Mouse (Mus musculus): ENCODE measurements around the gene Klk15. TPM values are rescaled to one million over a fixed set of nuclear protein-coding genes. Genes with fewer than 3 reads are reported as not detected.

Klk15 gene
- not detected in 2 replicates for polyA plus RNA-seq (2014; fragmentation: Nextera tagmentation; extraction: Ambion mirVana)

DNA sequence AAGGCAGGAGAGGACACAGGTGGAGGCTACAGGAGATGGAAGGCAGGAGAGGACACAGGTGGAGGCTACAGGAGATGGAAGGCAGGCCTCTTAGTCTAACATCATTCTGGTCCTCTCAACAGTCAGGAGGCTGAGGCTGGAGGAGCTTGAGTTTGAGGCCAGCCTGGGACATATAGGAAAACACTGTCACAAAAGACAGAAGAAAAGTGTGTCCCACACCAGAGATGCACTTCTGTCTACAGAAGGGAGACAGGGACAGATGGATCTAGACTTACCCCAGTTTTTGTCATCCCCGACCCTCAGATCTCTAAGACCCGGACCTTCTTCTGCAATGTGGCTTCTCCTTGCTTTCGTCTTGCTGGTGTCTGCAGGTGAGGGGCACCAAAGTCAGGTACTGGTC, at the start of gene Klk15:
TSS of gene Klk15 (plus strand) at position 301 of the 400 bp plus-strand sequence.
- Histone ChIP-seq H3K27me3 (replicated peaks; ENCODE audit: control insufficient read depth, insufficient read depth, low read length) (no peaks in the 10 kb centered on the region), H3K27ac (ENCODE audit: low read depth, low read length) (no peak within 1 kb of the TSS), H3K9me3 (ENCODE audit: control insufficient read depth, low read length) (no peaks in the 10 kb centered on the region), H3K9ac (ENCODE audit: low read depth, low read length) (no peak within 1 kb of the TSS), H3K36me3 (ENCODE audit: control insufficient read depth, insufficient read depth, low read length) (no peaks in the 10 kb centered on the region), H3K4me1 (replicated peaks; ENCODE audit: control insufficient read depth, insufficient read depth, low read length) (no peaks in the 10 kb centered on the region), H3K4me2 (no peak within 1 kb of the TSS), H3K4me3 (ENCODE audit: low read depth, low read length) (no peak within 1 kb of the TSS)
- DNase-seq (ENCODE audit: low spot score), result no peak
- ATAC-seq (replicated peaks; ENCODE audit: low FRiP score), result no peak
- WGBS, result 78% methylated on average over 3 of the region's 3 CpGs

GRCm38 (mm10) chr7:43891365-43891764, 42.2 kb upstream of the Klk15 start:
- Histone ChIP-seq H3K9me3 (ENCODE audit: control insufficient read depth, low read length) (no peaks in the 10 kb centered on the region), H3K9ac (ENCODE audit: low read depth, low read length) (no peak overlapping the region), H3K4me1 (replicated peaks; ENCODE audit: control insufficient read depth, insufficient read depth, low read length) (no peaks in the 10 kb centered on the region), H3K4me3 (ENCODE audit: low read depth, low read length) (no peak overlapping the region), H3K27me3 (replicated peaks; ENCODE audit: control insufficient read depth, insufficient read depth, low read length) (no peaks in the 10 kb centered on the region), H3K36me3 (ENCODE audit: control insufficient read depth, insufficient read depth, low read length) (no peaks in the 10 kb centered on the region), H3K4me2 (no peak overlapping the region), H3K27ac (ENCODE audit: low read depth, low read length) (no peak overlapping the region)
- WGBS, result 52% methylated on average over 5 of the region's 5 CpGs
- no peak for ATAC-seq (replicated peaks; ENCODE audit: low FRiP score)
- DNase-seq (ENCODE audit: low spot score), result no peak

DNA sequence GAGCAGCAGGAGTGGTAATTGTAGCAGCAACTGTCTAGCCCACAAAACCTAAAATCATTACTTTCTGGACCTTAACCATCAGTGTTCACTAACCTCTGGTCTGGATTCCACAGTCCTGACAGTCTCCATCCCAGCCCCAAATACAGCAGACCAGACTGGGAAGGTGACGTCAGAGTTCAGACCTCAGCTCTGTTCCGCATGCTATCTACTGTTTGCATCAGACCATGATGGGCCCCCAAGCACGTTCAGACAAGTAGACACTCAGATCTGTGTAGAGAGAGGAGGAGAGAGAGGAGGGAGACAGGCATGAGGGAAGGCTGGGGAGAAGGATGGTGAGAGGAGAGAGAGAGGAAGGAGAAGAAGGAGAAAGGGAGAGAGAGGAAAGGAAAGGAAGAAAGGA, 41.8 kb upstream of the Klk15 start:
- H3K36me3 ChIP-seq (ENCODE audit: control insufficient read depth, insufficient read depth, low read length), result no peaks in the 10 kb centered on the region
- H3K27ac ChIP-seq (ENCODE audit: low read depth, low read length), result no peak overlapping the region
- WGBS, result 49% methylated on average over 3 of the region's 3 CpGs
- no peaks in the 10 kb centered on the region for H3K4me1 ChIP-seq (replicated peaks; ENCODE audit: control insufficient read depth, insufficient read depth, low read length)
- H3K4me2 ChIP-seq, result no peak overlapping the region
- no peak overlapping the region for H3K9ac ChIP-seq (ENCODE audit: low read depth, low read length)
- no peak for ATAC-seq (replicated peaks; ENCODE audit: low FRiP score)
- no peaks in the 10 kb centered on the region for H3K27me3 ChIP-seq (replicated peaks; ENCODE audit: control insufficient read depth, insufficient read depth, low read length)
- DNase-seq (ENCODE audit: low spot score), result no peak
- no peaks in the 10 kb centered on the region for H3K9me3 ChIP-seq (ENCODE audit: control insufficient read depth, low read length)
- H3K4me3 ChIP-seq (ENCODE audit: low read depth, low read length), result no peak overlapping the region

- WGBS, result 10% methylated on average over 1 of the region's 1 CpGs
- Histone ChIP-seq H3K4me3 (ENCODE audit: low read depth, low read length) (no peak overlapping the region), H3K27me3 (replicated peaks; ENCODE audit: control insufficient read depth, insufficient read depth, low read length) (no peaks in the 10 kb centered on the region), H3K4me1 (replicated peaks; ENCODE audit: control insufficient read depth, insufficient read depth, low read length) (no peaks in the 10 kb centered on the region), H3K9ac (ENCODE audit: low read depth, low read length) (no peak overlapping the region), H3K4me2 (no peak overlapping the region), H3K27ac (ENCODE audit: low read depth, low read length) (no peak overlapping the region), H3K9me3 (ENCODE audit: control insufficient read depth, low read length) (no peaks in the 10 kb centered on the region), H3K36me3 (ENCODE audit: control insufficient read depth, insufficient read depth, low read length) (no peaks in the 10 kb centered on the region)
- peak; percentile 58 for DNase-seq (ENCODE audit: low spot score)
- ATAC-seq (replicated peaks; ENCODE audit: low FRiP score), result peak; percentile 71
Measured at GRCm38 (mm10) chr7:43894836-43895235, 38.7 kb upstream of the Klk15 start.

GRCm38 (mm10) chr7:43914821-43915220, 18.7 kb upstream of the Klk15 start:
- no peak for ATAC-seq (replicated peaks; ENCODE audit: low FRiP score)
- Histone ChIP-seq H3K27me3 (replicated peaks; ENCODE audit: control insufficient read depth, insufficient read depth, low read length) (no peaks in the 10 kb centered on the region; the same call in 1 of the 2 replicates), H3K4me2 (no peak overlapping the region), H3K9ac (ENCODE audit: low read depth, low read length) (no peak overlapping the region), H3K9me3 (ENCODE audit: control insufficient read depth, low read length) (no peaks in the 10 kb centered on the region), H3K27ac (ENCODE audit: low read depth, low read length) (no peak overlapping the region), H3K4me1 (replicated peaks; ENCODE audit: control insufficient read depth, insufficient read depth, low read length) (no peaks in the 10 kb centered on the region), H3K36me3 (ENCODE audit: control insufficient read depth, insufficient read depth, low read length) (no peaks in the 10 kb centered on the region), H3K4me3 (ENCODE audit: low read depth, low read length) (no peak overlapping the region)
- WGBS, result 52% methylated on average over 9 of the region's 9 CpGs
- DNase-seq (ENCODE audit: low spot score), result no peak

DNA sequence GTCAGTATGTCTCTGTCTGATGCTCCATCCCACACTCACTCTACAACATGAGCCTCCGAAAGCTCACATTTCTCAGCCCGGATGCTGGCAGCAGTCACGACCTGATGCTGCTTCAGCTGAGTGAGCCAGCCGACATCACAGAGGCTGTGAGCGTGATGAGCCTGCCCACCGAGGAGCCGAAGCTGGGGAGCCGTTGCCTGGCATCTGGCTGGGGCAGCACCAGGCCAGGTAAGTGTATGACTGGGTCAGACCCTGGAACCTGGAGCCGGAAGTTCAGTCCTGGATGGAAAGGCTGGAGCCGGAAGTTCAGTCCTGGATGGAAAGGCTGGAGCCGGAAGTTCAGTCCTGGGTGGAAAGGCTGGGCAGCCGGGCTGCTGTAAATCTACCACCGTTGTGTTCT, 15.1 kb upstream of the Klk15 start:
- ATAC-seq (replicated peaks; ENCODE audit: low FRiP score), result no peak
- 84% methylated on average over 13 of the region's 13 CpGs for WGBS

DNA sequence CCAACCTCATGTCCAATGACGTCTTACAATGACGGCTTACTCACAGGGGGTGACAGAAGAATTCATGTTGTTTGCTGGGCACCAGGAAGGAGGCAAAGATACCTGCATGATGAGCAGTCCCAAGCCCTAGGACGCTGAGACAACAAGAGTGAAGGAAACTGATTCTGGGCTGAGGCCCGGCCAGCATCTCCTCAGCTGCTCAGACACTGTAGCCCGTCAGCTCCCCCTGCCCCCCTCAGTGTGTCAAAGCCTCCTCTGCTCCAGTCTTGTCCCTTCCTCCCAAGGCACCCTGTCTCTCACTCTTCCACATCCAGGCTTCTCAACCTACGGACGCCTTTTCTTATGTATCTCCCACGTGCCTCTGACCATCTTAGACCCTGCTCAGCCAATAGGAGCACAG, 14.7 kb upstream of the Klk15 start:
- no peaks in the 10 kb centered on the region for H3K36me3 ChIP-seq (ENCODE audit: control insufficient read depth, insufficient read depth, low read length)
- DNase-seq (ENCODE audit: low spot score) (no peak), ATAC-seq (replicated peaks; ENCODE audit: low FRiP score) (no peak)
- H3K4me1 ChIP-seq (replicated peaks; ENCODE audit: control insufficient read depth, insufficient read depth, low read length), result no peaks in the 10 kb centered on the region
- no peaks in the 10 kb centered on the region for H3K9me3 ChIP-seq (ENCODE audit: control insufficient read depth, low read length)
- WGBS, result 66% methylated on average over 8 of the region's 8 CpGs
- H3K4me2 ChIP-seq, result no peak overlapping the region
- H3K27ac ChIP-seq (ENCODE audit: low read depth, low read length), result no peak overlapping the region
- H3K27me3 ChIP-seq (replicated peaks; ENCODE audit: control insufficient read depth, insufficient read depth, low read length), result no peaks in the 10 kb centered on the region
- H3K4me3 ChIP-seq (ENCODE audit: low read depth, low read length), result no peak overlapping the region
- H3K9ac ChIP-seq (ENCODE audit: low read depth, low read length), result no peak overlapping the region

More for the DNA sequence above, 15.1 kb upstream of the Klk15 start:
- H3K27me3 ChIP-seq (replicated peaks; ENCODE audit: control insufficient read depth, insufficient read depth, low read length), result no peaks in the 10 kb centered on the region
- H3K4me1 ChIP-seq (replicated peaks; ENCODE audit: control insufficient read depth, insufficient read depth, low read length), result no peaks in the 10 kb centered on the region
- H3K4me3 ChIP-seq (ENCODE audit: low read depth, low read length), result no peak overlapping the region
- no peak overlapping the region for H3K27ac ChIP-seq (ENCODE audit: low read depth, low read length)
- no peak for DNase-seq (ENCODE audit: low spot score)
- H3K4me2 ChIP-seq, result no peak overlapping the region
- H3K36me3 ChIP-seq (ENCODE audit: control insufficient read depth, insufficient read depth, low read length), result no peaks in the 10 kb centered on the region
- H3K9me3 ChIP-seq (ENCODE audit: control insufficient read depth, low read length), result no peaks in the 10 kb centered on the region
- H3K9ac ChIP-seq (ENCODE audit: low read depth, low read length), result no peak overlapping the region

GRCm38 (mm10) chr7:43919559-43920451, 13.7 kb upstream of the Klk15 start:
- Histone ChIP-seq H3K4me1 (replicated peaks; ENCODE audit: control insufficient read depth, insufficient read depth, low read length) (no peaks in the 10 kb centered on the region), H3K9me3 (ENCODE audit: control insufficient read depth, low read length) (no peaks in the 10 kb centered on the region), H3K36me3 (ENCODE audit: control insufficient read depth, insufficient read depth, low read length) (no peaks in the 10 kb centered on the region), H3K27ac (ENCODE audit: low read depth, low read length) (no peak overlapping the region), H3K9ac (ENCODE audit: low read depth, low read length) (no peak overlapping the region), H3K27me3 (replicated peaks; ENCODE audit: control insufficient read depth, insufficient read depth, low read length) (no peaks in the 10 kb centered on the region), H3K4me2 (no peak overlapping the region), H3K4me3 (ENCODE audit: low read depth, low read length) (no peak overlapping the region)
- 27% methylated on average over 14 of the region's 14 CpGs for WGBS
- ATAC-seq (replicated peaks; ENCODE audit: low FRiP score), result peak; percentile 75; the same call in 1 of the 2 replicates
- peak; percentile 54 for DNase-seq (ENCODE audit: low spot score)

DNA sequence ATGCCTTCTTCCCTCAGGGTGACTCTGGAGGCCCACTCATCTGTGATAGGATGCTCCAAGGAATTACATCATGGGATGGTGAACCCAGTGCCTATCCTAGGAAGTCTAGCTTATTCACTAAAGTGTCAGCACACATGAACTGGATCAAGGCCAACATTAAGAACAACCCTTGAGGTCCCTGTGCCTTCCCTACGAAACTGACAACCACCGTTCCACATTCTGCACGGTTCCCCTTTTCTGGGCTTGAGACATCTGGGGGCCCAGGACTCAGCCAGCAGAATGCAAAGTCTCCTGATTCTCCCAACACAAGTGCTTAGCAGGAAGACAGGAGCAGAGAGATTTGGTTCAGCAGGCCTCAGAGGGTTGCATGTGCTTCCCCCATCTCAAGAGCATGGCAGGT, 13.0 kb upstream of the Klk15 start:
- no peaks in the 10 kb centered on the region for H3K36me3 ChIP-seq (ENCODE audit: control insufficient read depth, insufficient read depth, low read length)
- no peak overlapping the region for H3K27ac ChIP-seq (ENCODE audit: low read depth, low read length)
- DNase-seq (ENCODE audit: low spot score), result no peak
- H3K9ac ChIP-seq (ENCODE audit: low read depth, low read length), result no peak overlapping the region
- H3K4me1 ChIP-seq (replicated peaks; ENCODE audit: control insufficient read depth, insufficient read depth, low read length), result no peaks in the 10 kb centered on the region
- no peak for ATAC-seq (replicated peaks; ENCODE audit: low FRiP score)
- H3K4me3 ChIP-seq (ENCODE audit: low read depth, low read length), result no peak overlapping the region
- 68% methylated on average over 3 of the region's 3 CpGs for WGBS
- H3K4me2 ChIP-seq, result no peak overlapping the region
- H3K9me3 ChIP-seq (ENCODE audit: control insufficient read depth, low read length), result no peaks in the 10 kb centered on the region
- no peaks in the 10 kb centered on the region for H3K27me3 ChIP-seq (replicated peaks; ENCODE audit: control insufficient read depth, insufficient read depth, low read length)

Measured in liver, embryonic 11.5 days (tissue).